Mouse (Mus musculus): Measurements from ENCODE around the gene Rimbp2. TPM values are rescaled to one million over a fixed set of nuclear protein-coding genes. Genes with fewer than 3 reads are reported as not detected.
"Not testable (repeated sequence)": the region's sequence is repeated elsewhere in the genome, so short reads cannot be mapped to it uniquely, and the experiment has no call there.

The Rimbp2 gene
- polyA plus RNA-seq, 1 experiment from 2014 or later, result not detected

GRCm38 (mm10) chr5:128958916-128959315 is 5.6 kb upstream of the Rimbp2 start:
- Histone ChIP-seq H3K4me3 (ENCODE audit: inconsistent target) (no peak overlapping the region), H3K27ac (no peak overlapping the region), H3K36me3 (ENCODE audit: inconsistent target) (no peaks in the 10 kb centered on the region), H3K79me2 (ENCODE audit: inconsistent target) (no peaks in the 10 kb centered on the region)
- WGBS (ENCODE audit: missing documents), result 91% methylated on average over 3 of the region's 3 CpGs

- not testable (repeated sequence) for H3K36me3 ChIP-seq (ENCODE audit: inconsistent target); H3K4me3 ChIP-seq (ENCODE audit: inconsistent target); H3K27ac ChIP-seq; H3K79me2 ChIP-seq (ENCODE audit: inconsistent target)
- WGBS (ENCODE audit: missing documents), result 75% methylated on average over 1 of the region's 5 CpGs
Measured at GRCm38 (mm10) chr5:128954371-128954770, 1.1 kb upstream of the Rimbp2 start.

GRCm38 (mm10) chr5:128952291-128953195 is 743 bp downstream of the Rimbp2 start:
- 9% methylated on average over 33 of the region's 35 CpGs for WGBS (ENCODE audit: missing documents)
- Histone ChIP-seq H3K27ac (no peak overlapping the region), H3K4me3 (ENCODE audit: inconsistent target) (no peak overlapping the region), H3K36me3 (ENCODE audit: inconsistent target) (no peaks in the 10 kb centered on the region), H3K79me2 (ENCODE audit: inconsistent target) (no peaks in the 10 kb centered on the region)

- H3K27ac ChIP-seq, result no peak overlapping the region
- WGBS (ENCODE audit: missing documents), result 54% methylated on average over 4 of the region's 4 CpGs
- no peaks in the 10 kb centered on the region for H3K36me3 ChIP-seq (ENCODE audit: inconsistent target)
- no peak overlapping the region for H3K4me3 ChIP-seq (ENCODE audit: inconsistent target)
- no peaks in the 10 kb centered on the region for H3K79me2 ChIP-seq (ENCODE audit: inconsistent target)
Measured at GRCm38 (mm10) chr5:128951472-128951871, 1.8 kb downstream of the Rimbp2 start.

GRCm38 (mm10) chr5:128947093-128947492 is 6.2 kb downstream of the Rimbp2 start:
- no peak overlapping the region for H3K27ac ChIP-seq
- H3K79me2 ChIP-seq (ENCODE audit: inconsistent target), result no peaks in the 10 kb centered on the region
- 74% methylated on average over 5 of the region's 5 CpGs for WGBS (ENCODE audit: missing documents)
- no peak overlapping the region for H3K4me3 ChIP-seq (ENCODE audit: inconsistent target)
- H3K36me3 ChIP-seq (ENCODE audit: inconsistent target), result no peaks in the 10 kb centered on the region

GRCm38 (mm10) chr5:128940436-128940835 is 12.8 kb downstream of the Rimbp2 start:
- Histone ChIP-seq H3K27ac (no peak overlapping the region), H3K4me3 (ENCODE audit: inconsistent target) (no peak overlapping the region), H3K36me3 (ENCODE audit: inconsistent target) (no peaks in the 10 kb centered on the region), H3K79me2 (ENCODE audit: inconsistent target) (no peaks in the 10 kb centered on the region)
- WGBS (ENCODE audit: missing documents), result 92% methylated on average over 10 of the region's 10 CpGs

GRCm38 (mm10) chr5:128935359-128935899 is 17.9 kb downstream of the Rimbp2 start:
- no peaks in the 10 kb centered on the region for H3K36me3 ChIP-seq (ENCODE audit: inconsistent target)
- no peaks in the 10 kb centered on the region for H3K79me2 ChIP-seq (ENCODE audit: inconsistent target)
- WGBS (ENCODE audit: missing documents), result 91% methylated on average over 6 of the region's 6 CpGs
- no peak overlapping the region for H3K27ac ChIP-seq
- no peak overlapping the region for H3K4me3 ChIP-seq (ENCODE audit: inconsistent target)

GRCm38 (mm10) chr5:128932776-128933175 is 20.5 kb downstream of the Rimbp2 start:
- Histone ChIP-seq H3K27ac (no peak overlapping the region), H3K4me3 (ENCODE audit: inconsistent target) (no peak overlapping the region), H3K79me2 (ENCODE audit: inconsistent target) (no peaks in the 10 kb centered on the region), H3K36me3 (ENCODE audit: inconsistent target) (no peaks in the 10 kb centered on the region)
- 76% methylated on average over 5 of the region's 5 CpGs for WGBS (ENCODE audit: missing documents)

- WGBS (ENCODE audit: missing documents), result 82% methylated on average over 4 of the region's 4 CpGs
- Histone ChIP-seq H3K36me3 (ENCODE audit: inconsistent target) (no peaks in the 10 kb centered on the region), H3K79me2 (ENCODE audit: inconsistent target) (no peaks in the 10 kb centered on the region)
Measured at GRCm38 (mm10) chr5:128925073-128925472, 28.2 kb downstream of the Rimbp2 start.

GRCm38 (mm10) chr5:128920112-128920511 is 33.2 kb downstream of the Rimbp2 start:
- H3K79me2 ChIP-seq (ENCODE audit: inconsistent target), result no peaks in the 10 kb centered on the region
- no peaks in the 10 kb centered on the region for H3K36me3 ChIP-seq (ENCODE audit: inconsistent target)
- H3K27ac ChIP-seq, result no peak overlapping the region
- WGBS (ENCODE audit: missing documents), result 74% methylated on average over 5 of the region's 5 CpGs
- H3K4me3 ChIP-seq (ENCODE audit: inconsistent target), result no peak overlapping the region

More at GRCm38 (mm10) chr5:128925073-128925472, 28.2 kb downstream of the Rimbp2 start:
- H3K4me3 ChIP-seq (ENCODE audit: inconsistent target), result no peak overlapping the region
- no peak overlapping the region for H3K27ac ChIP-seq

GRCm38 (mm10) chr5:128917116-128917959 is 35.9 kb downstream of the Rimbp2 start:
- 15% methylated on average over 10 of the region's 10 CpGs for WGBS (ENCODE audit: missing documents)
- no peaks in the 10 kb centered on the region for H3K79me2 ChIP-seq (ENCODE audit: inconsistent target)
- H3K36me3 ChIP-seq (ENCODE audit: inconsistent target), result no peaks in the 10 kb centered on the region
- H3K27ac ChIP-seq, result no peak overlapping the region
- no peak overlapping the region for H3K4me3 ChIP-seq (ENCODE audit: inconsistent target)

- 80% methylated on average over 3 of the region's 3 CpGs for WGBS (ENCODE audit: missing documents)
- H3K79me2 ChIP-seq (ENCODE audit: inconsistent target), result no peaks in the 10 kb centered on the region
- no peaks in the 10 kb centered on the region for H3K36me3 ChIP-seq (ENCODE audit: inconsistent target)
- H3K4me3 ChIP-seq (ENCODE audit: inconsistent target), result no peak overlapping the region
- no peak overlapping the region for H3K27ac ChIP-seq
Measured at GRCm38 (mm10) chr5:128913820-128914219, 39.5 kb downstream of the Rimbp2 start.

GRCm38 (mm10) chr5:128912374-128912773 is 40.9 kb downstream of the Rimbp2 start:
- Histone ChIP-seq H3K27ac (no peak overlapping the region), H3K36me3 (ENCODE audit: inconsistent target) (no peaks in the 10 kb centered on the region), H3K4me3 (ENCODE audit: inconsistent target) (no peak overlapping the region), H3K79me2 (ENCODE audit: inconsistent target) (no peaks in the 10 kb centered on the region)
- WGBS (ENCODE audit: missing documents), result 94% methylated on average over 3 of the region's 3 CpGs

- no peaks in the 10 kb centered on the region for H3K36me3 ChIP-seq (ENCODE audit: inconsistent target)
- H3K4me3 ChIP-seq (ENCODE audit: inconsistent target), result no peak overlapping the region
- H3K79me2 ChIP-seq (ENCODE audit: inconsistent target), result no peaks in the 10 kb centered on the region
- H3K27ac ChIP-seq, result no peak overlapping the region
- WGBS (ENCODE audit: missing documents), result 89% methylated on average over 5 of the region's 9 CpGs
Measured at GRCm38 (mm10) chr5:128911593-128911992, 41.7 kb downstream of the Rimbp2 start.

GRCm38 (mm10) chr5:128904113-128904512 is 49.2 kb downstream of the Rimbp2 start:
- Histone ChIP-seq H3K79me2 (ENCODE audit: inconsistent target) (no peaks in the 10 kb centered on the region), H3K36me3 (ENCODE audit: inconsistent target) (no peaks in the 10 kb centered on the region)
- WGBS (ENCODE audit: missing documents), result 33% methylated on average over 5 of the region's 5 CpGs

More at GRCm38 (mm10) chr5:128904113-128904512, 49.2 kb downstream of the Rimbp2 start:
- Histone ChIP-seq H3K27ac (no peak overlapping the region), H3K4me3 (ENCODE audit: inconsistent target) (no peak overlapping the region)

Measured in macrophage (primary cell).